Mouse (Mus musculus): ENCODE measurements around the gene Depp1.

- TF ChIP-seq POLR2A (IDR thresholded peaks at IDR 0.05; ENCODE audit: insufficient read depth, low read depth, low read length) (no peak), CTCF (IDR thresholded peaks at IDR 0.05; ENCODE audit: insufficient read depth, low read depth, low read length) (no peak)
Observed at GRCm38 (mm10) chr6:116682317-116682716, 31.9 kb downstream of the Depp1 start.
